Mouse (Mus musculus) urinary bladder, postnatal 10 days (tissue): ENCODE measurements around the gene Ptprcap.
"Not testable (repeated sequence)": the region's sequence is repeated elsewhere in the genome, so short reads cannot be mapped to it uniquely, and the experiment has no call there.

Experiments
- DNase-seq: peaks from one replicate; pipeline ENCODE4 v3.0.0; 2022; ENCODE audit warnings: low spot score

Gene Ptprcap

DNA sequence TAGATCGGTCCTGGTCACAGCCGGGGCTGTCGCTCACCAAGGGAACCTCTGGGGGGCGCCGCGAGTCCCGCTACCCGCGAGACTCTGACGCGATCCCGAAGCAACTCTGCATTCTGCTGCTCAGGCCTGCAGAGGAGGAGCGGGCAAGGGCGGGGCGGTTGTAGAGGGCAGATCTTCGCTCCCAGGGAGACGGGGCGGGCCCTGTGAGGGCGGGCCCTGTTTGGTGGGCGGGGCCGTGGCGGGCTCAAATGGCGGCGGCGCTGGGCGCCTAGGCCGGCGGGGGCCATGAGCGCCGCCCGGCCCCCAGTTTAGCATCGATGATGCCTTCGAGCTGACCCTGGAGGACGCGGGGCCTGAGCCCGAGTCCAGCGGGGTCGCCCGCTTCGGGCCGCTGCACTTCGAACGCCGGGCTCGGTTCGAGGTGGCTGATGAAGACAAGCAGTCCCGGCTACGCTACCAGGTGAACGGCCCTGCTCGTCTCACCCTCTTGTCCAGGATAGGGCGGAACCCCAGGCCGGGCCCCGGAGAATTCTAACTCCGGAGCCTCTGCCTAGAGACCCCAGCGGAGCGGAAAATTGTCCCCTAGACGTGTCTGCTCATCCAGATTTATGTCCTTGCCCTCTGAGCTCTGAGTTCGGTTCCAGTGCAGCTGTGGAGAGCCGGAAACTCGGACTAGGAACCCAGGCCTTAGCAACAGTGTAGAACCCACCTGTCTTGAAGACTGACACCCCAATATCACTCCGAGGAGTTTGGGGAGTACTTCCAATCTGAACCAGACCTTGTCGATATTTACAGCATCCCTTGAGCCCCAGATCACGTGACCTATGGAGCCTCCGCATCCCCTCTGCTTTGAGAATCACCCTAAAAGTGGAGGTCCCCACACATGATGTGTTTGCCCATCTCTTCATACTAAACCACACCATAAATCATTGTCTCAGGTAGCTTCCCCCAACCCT, 27.4 kb upstream of the Ptprcap start, which contains the start of gene Aip:
TSS of gene Aip (minus strand) at position 118 of the 956 bp plus-strand sequence.
- peak; percentile 90 for DNase-seq

DNA sequence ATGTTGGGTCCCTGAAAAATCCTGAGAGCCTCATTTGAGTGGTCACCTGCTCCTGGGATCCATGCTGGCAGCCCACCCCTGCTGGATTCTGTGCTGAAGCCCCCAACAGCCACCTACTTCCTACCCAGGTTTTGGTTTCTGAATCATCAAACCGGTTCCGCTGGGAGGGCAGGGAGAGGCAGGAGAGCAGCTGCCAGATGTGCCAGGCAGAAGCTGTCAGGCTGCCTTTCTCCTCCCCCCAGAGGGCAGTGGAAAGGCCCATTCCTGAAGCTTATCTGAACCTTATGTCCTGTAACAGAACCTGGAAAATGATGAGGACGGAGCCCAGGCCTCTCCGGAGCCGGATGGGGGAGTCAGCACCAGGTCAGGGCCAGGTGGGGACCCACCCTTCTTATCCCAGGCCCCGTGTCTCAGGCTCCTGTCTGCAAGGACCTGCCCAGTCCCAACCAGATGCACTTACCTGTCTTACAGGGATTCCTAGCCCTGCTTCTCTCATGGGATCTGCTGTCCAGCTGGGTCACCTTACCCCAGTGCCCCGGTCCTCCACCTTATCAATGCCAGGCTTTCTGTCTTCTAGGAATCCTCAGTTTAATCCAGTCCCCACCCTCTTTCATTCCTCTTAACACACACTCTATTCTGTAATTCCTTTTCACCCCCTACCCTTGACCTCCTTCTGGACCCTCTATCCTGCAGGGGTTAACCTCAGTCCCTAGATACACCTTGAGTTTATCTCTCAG, 26.5 kb upstream of the Ptprcap start:
- no peak for DNase-seq

DNA sequence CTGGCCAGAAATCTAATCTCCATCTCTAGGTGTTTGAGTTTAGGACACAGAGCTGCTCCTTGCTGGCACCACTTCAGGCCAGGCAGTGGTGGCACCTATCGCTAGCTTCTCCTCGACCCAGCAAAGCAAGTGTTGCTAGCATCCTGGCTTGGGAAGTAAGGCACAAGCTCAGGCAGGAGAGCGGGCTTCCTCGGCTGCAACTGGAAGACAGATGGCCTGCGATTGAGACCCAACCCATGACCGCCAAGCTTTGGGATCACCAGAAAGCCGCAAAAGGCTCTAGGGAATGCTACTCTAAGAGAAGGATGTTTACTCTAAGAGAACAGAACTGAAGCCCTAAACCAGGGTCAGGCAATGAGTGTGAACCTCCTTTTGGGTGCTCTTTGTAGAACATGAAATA, 23.9 kb upstream of the Ptprcap start:
- DNase-seq: no peak

DNA sequence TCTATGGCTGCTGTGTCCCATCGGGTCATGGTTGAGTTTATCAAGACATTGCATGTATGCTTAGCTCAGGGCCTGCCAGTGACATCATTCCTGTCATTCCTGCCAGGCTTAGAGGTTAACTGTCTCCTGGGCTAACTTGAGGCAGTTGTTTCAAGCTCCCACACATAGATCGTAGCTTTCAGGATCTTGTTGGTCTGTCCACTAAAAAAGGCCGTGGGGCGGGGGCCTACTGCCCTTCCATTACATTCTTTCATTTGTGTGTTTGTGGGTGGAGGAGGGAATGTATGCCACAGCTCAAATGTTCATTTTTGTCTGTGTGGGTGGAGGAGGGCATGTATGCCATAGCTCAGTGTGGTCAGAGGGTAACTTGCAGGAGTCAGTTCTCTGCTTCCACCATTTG, 23.3 kb upstream of the Ptprcap start:
- no peak for DNase-seq

DNA sequence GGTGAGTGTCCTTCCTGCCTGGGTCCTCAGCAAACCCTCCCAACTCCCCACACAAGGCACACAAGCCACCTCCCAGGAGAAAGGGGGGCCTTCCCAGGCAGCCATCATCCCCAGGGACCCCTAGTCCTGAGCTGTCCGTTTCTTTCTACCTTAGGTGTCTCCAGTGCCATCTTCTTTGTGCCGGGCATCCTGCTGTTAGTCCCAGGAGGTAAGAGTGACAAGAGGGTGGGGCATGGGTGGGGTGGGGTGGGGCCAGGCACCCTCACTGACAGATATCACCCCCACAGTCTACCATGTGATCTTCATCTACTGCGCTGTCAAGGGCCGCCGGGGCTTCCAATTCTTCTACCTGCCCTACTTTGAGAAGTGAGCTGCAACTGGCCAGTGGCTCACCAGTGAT, 22.3 kb upstream of the Ptprcap start:
- no peak for DNase-seq

DNA sequence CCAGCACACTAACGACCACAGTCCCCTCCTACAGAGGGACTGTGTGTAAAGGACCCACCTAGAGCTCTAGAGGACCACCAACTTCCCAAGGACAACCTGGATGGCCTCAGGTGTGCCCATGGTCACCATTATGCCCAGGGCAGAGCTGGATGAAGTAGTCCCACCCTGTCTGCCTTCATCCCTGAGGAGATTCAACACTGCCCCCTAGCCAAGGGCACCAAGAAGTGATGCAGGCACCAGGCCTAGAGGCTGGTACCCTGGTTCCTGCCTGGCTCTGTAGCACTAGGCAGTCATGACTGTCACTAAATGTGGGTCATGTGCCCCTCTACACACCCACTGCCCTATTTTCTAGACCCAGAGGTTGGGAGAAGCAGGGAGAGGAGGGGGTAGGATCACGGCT, 21.6 kb upstream of the Ptprcap start:
- DNase-seq: no peak

DNA sequence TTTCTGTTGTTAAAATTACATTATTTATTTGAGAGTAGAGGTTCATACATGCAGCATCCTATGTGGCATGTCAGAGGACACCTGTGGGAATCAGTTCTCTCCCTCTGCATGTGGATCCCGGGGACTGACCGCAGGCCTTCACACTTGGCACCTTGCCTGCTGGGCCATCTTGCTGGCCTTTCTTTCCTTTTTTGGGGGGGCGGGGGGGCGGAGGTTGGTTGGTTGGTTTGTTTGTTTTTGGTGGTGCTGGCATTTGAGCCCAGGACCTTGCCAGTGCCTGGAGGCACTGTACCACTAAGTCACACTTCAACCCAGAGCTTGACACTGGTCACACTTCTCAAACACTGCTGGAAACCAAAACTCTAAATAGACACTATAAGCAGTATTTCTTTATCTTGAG, 19.1 kb upstream of the Ptprcap start:
- DNase-seq: no peak

DNA sequence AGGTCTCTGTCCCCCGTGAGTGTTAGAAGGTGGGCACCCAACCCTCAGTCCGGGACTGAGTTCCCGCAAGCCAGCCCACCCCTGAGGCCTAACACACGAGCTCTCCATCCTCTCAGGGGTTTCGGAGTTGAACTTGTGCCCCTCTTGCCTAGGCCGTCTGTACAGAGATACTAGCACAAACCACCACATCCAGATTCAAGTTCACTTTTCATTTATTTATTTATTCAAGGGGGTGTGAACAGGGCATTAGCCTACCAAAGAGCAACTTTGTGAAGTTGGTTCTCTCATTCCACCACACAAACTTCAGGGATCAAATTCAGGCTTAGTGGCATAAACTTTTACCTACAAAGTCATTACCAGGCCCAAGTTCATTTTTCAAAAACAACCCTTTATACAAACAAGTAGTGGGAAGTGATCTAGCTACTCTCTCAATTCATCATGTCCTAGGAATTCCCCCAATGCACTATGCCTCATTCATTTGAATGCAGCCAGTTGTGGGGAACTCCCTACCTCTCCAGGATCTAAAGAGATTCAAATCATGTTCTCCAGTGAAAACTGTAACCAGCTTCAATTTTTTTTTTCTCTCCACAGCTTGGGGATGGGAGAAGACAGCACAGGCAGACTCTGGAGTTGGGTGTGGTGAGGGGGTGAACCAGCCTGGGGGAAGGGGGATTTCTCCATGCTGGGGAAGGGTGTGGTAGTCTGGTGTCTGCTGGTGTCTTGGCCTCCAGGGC, 18.0 kb upstream of the Ptprcap start:
- not testable (repeated sequence) for DNase-seq

DNA sequence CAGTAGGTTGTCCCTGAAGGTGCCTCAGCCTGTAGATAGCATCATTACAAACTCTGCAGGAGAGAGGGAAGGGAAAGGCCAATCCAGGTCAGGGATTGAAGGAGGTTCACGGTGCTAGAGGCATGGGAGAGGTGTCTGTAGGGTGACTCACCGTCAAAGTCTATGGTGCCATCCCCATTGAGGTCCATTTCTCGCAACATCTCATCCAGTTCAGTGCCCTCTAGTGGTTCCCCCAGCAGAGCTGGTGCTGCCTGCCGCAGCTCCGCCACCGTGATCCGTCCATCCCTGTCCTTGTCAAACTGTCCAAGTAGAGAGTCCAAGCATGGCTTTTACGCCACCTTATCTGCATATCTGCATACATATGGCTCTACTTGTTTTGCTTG, 17.4 kb upstream of the Ptprcap start:
- not testable (repeated sequence) for DNase-seq

DNA sequence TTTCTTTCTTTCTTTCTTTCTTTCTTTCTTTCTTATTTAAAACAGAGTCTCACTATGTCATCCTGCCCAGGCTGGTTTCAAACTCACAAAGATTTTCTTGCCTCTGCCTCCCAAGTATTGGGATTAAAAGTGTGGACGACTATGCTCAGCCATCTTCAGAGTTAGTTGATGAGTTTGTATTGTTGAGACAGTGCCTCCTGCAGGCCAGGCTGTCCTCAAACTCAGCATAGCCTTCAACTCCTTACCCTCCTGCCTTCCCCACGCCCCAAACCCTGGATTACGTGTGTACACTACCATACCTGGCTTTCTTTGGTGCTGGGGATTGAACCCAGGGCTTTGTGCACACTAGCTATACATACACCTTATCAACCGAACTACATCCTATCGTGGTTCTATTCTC, 16.9 kb upstream of the Ptprcap start:
- no peak for DNase-seq

DNA sequence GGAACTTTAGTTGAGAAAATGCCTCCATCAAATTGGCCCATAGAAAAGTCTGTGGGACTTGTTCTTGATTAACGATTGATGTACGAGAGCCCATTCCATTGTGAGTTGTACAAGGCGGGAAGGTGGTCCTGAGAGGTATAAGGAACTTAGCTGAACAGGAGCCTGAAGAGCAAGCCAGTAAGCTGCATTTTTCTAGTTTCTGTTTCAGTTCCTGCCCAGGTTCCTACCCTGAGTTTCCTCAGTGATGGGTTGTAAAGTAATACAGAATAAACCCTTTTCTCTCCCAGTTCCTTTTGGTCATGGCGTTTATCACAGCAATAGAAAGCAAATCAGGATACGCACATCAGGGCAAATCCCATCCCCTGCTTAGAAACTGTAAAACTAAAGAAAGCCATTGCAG, 15.5 kb upstream of the Ptprcap start:
- no peak for DNase-seq

DNA sequence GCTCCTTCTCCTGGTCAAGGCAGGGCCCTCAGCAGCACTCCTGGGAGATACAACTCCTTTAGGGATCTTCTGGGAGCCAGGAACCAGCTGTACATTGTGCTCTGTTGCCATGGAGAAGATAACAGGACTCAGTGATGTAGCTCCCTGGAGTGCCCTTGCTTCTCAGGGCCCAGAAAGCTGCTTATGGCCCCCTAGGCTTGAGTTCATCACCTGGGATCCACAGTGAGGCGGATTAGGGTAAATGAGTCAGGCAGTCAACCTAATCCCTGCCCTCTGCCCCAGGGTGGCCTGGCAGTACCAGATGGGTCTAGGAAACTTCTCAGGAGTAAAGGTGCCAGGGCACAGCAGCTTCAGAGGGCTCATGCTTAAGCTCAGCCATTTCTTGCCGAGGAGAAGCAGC, 14.0 kb upstream of the Ptprcap start, which contains the start of gene Gpr152:
TSS of gene Gpr152 (plus strand) at position 342 of the 400 bp plus-strand sequence.
- no peak for DNase-seq

DNA sequence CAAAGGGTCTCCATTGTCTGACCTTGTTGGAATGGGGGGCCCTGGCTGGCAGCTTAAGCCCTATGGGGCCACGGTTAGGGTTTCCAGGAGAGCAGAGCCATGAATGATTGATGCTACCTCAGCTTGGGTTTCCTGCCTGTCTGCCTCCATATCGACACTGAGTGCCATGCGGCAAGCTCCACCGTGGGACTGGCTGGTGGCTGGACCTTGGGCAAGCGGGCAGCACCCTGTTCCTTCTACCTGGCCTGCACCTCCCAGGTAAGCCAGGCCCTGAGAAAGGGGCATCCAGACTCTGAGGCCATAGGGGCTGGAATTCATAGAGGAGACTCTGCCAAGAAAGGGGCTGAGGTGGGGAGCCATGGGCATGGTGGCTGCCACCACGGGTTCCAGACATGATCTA, 13.3 kb upstream of the Ptprcap start:
- DNase-seq: no peak

DNA sequence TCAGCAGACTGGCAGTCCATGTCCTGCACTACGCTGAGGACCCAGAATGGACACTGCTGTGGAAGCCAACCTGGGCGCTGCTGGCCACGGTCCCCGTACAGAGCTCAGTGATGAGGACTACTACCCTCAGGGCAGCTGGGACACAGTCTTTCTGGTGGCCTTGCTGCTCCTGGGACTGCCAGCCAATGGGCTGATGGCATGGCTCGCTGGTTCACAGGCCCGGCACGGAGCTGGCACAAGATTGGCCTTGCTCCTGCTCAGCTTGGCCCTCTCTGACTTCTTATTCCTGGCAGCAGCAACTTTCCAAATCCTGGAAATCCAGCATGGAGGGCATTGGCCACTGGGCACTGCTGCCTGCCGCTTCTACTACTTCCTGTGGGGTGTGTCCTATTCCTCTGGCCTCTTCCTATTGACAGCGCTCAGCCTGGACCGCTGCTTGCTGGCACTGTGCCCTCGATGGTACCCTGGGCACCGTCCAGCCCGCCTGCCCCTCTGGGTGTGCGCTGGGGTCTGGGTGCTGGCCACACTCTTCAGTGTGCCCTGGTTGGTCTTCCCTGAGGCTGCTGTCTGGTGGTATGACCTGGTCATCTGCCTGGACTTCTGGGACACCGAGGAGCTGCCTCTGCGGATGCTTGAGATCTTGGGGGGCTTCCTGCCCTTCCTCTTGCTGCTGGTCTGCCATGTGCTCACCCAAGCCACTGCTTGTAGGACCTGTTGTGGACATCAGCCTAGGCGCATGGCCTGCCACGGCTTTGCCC, 10.8 kb upstream of the Ptprcap start:
- no peak for DNase-seq

DNA sequence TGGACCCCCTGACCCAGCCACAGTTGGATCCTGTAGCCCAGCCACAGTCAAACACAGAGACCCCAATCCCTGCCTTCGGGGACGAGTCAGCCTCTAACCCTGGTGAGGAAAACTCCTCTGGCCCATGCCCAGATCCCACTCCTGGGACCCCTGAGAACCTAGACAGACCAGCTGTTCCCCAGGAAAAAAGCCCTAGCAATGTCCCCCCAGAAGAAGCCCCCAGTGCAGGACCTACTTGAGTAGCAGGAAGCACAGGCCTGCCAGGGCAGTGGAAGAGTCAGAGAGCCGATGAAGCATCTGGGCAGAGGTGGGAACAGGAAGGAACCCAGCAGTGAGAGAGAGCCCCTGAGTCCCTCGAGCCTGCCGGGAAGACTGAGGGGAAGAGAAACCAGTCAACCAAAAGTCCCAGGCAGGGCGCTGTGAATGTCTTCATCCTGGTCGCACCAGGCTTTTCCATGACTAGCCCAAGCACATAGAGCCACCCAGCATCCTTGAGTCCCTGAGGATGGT, 9.6 kb upstream of the Ptprcap start, which contains the start of gene Cabp4:
TSS of gene Cabp4 (minus strand) at position 275 of the 510 bp plus-strand sequence.
- DNase-seq: no peak

DNA sequence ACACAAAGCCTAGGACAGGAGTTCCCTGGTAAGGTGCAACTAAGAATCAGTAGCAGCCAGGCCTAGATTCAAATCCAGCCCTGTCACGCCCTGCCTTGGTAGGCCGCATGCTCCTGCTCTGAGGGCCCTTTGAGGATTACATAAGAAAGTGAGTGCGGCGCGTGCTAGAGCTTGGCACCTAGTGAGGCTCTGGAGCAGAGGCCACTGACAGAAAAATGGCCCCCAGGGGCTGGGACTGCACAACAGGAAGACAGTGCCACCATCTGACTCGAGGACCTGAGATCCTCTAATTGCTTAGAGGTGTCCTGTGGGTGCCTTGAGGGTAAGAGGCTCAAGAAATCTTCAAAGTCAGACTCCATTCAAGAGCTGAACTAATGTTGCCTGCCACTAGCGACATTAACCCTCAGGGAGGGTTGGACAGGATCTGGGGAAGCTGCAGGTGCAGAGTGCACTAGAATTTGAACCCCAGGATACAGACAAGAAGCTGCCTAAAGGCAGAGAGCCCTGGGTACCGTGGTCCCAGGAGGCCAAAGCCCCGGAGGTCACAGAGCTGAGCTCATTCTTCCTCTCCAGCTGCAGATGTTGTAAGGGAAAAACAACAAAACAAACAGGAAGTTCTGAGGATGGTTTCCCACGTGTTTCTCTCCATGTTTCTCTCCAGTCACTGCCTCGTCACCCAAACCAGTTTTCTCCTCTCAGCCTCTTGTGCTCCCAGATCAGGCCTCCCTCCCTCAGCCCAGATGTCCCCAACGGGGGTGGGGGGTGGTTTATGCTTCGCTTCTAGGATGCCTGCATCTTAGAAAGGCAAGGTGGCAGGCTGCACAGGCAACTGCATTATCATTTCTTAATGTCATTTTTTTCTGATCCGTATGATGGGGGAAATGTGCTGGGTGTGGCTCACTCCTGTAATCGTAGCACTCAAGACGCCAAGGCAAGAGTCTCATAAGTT, 8.6 kb upstream of the Ptprcap start:
- no peak for DNase-seq

DNA sequence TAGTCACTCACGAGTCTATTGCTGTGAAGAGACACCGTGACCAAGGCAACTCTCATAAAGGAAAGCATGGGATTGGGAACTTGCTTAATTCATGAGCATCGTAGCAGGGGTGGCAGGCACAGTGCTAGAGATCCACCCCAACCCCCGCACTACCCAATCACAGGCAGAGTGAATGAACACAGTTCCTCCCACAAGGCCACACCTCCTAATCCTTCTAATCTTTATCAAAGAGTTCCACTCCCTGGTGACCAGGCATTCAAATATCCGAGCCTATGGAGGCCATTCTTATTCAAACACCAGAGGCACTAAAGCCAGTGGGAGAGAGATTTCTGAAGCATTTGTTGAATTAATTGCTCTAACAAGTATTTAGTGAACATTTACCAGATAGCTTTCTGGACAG, 7.5 kb upstream of the Ptprcap start:
- DNase-seq: no peak

DNA sequence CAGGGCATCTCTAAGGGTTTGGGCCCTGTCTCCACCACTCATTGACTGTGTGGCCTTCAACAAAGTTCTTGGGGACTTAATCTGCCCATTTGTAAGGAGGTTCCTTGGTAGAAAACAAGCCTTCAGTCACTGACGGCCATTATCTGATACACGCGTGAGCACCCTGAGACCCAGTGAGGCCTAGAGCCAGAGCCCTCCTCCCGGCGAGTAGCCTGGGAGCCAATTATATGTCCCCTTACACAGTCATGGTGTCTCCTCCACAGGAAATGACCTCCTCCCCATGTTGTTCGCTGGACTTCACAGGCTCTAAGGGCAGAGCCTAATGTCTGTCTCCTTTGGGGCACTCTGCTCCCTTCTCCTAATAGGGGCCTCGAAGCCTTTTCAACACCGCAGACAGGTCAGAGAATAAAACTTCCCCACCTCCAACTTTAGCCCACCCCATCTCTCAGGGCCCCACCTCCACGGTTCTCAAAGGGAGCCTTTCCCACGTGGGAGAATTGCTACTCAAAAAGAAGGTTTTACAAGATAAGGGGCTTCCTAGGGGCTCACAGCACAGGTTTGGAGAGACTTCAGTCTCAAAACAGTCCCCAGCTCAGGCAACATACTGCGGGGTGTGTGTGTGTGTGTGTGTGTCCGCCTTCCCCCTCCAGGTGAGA, 6.9 kb upstream of the Ptprcap start:
- no peak for DNase-seq

DNA sequence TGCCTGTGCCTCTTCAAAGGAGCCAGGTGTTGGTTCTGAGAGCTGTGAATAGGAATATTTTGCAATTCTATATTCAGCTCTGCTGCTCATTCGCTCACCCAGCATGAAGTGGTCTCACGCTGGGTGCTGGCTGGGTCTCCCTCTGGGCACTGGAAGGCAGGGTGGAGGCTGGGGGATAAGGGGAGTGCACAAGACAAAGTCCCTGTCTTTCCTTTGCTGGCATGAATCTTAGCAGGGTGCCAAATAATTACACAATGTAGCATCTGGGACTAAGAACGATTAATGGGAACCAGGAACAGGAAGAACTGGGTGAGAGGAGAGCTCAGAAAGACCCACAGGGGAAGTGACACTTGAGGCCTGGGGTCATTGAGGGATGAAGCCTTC, 6.4 kb upstream of the Ptprcap start:
- DNase-seq: no peak
